Mouse (Mus musculus) splenic B cell, adult 2 months (primary cell): ENCODE measurements around the gene Acin1.
A peak's percentile ranks its signal among the peaks of the same experiment; 100 is the strongest.
"Not testable (repeated sequence)": the region's sequence is repeated elsewhere in the genome, so short reads cannot be mapped to it uniquely, and the experiment has no call there.

Experiments used
- DNase-seq: peaks from one replicate; pipeline ENCODE4 v3.0.0-alpha.2; 2011; ENCODE audit warnings: low read depth, low spot score
- H3K27me3 ChIP-seq: 2 replicates; pipeline ENCODE4 v1.6.1; 2012; ENCODE audit warnings: mild to moderate bottlenecking, low read length, moderate library complexity, mixed read lengths; ENCODE audit not compliant: control insufficient read depth, poor library complexity, insufficient read depth, severe bottlenecking
- H3K36me3 ChIP-seq: 2 replicates; pipeline ENCODE4 v1.6.1; 2012; ENCODE audit warnings: mild to moderate bottlenecking, low read length, moderate library complexity, mixed read lengths; ENCODE audit not compliant: control insufficient read depth, poor library complexity, insufficient read depth, severe bottlenecking

Acin1 gene

DNA sequence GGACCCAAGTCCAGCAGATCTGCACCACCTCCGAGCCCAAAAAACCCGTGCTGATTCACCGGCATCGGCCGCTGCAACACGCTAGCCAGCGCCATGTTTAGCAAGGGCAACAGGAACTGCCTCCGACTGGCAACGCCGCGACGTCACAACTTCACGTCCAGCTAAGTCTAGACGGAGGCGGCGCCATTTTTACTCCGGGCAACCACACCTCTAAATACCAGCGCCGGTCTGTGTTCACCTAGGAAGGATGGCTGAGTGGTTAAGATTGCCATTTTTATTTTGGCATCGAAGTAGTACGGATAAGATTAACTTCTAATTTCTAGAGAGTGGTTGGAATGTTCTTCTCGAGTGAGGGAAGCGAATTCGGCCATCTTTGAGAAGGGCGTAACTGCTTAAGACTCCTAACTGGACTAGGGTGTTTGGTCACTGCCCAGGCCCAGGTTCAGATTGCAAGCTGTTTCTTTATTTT, 68.8 kb downstream of the Acin1 start, which contains the start of gene Psmb5:
TSS of gene Psmb5 (minus strand) at position 126 of the 469 bp plus-strand sequence.
- 0 out of 2 replicates have a peak, but pooled peaks cover 2% of the 10 kb centered on the region for H3K36me3 ChIP-seq
- peak; percentile 91 for DNase-seq

DNA sequence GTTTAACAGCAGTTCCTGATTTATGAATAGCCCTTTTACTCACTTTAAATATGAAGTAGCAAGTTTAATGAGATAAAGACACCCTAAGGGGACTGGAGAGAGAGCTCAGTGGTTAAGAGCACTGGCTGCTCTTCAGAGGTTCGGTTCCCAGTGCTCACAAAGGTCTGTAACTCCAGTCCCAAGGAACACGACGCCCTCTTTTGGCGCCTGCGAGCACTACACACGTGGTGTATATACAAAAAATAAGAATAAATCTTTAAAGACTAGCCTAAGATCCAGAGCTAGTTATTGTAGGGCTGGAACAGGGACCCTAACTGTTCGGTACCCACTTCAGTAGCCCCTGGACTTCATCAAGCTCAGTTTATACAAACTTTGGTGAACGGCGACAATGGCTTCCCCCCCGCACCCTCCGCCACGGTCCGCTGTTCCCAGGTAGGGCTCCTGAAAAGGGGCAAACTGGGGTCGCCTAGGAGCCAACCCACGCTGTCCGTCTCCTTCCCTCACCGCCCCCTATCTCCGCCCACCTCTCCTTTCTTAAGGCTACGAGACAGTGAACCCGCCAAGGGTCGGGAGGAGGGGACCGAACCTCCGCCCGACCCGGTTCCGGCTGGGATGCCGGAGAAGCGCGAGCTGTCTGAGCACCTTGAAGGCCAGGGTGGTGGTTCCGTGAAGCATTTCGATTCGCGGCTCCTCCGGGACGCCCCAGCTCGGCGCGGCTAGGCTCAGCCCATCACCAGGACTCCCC, 69.4 kb downstream of the Acin1 start:
- 0 out of 2 replicates have a peak, but pooled peaks cover 2% of the 10 kb centered on the region for H3K36me3 ChIP-seq
- peak; percentile 32 for DNase-seq
- no peaks in the 10 kb centered on the region for H3K27me3 ChIP-seq

More for the DNA sequence above, 68.8 kb downstream of the Acin1 start, which contains the start of gene Psmb5:
- H3K27me3 ChIP-seq, result no peaks in the 10 kb centered on the region

DNA sequence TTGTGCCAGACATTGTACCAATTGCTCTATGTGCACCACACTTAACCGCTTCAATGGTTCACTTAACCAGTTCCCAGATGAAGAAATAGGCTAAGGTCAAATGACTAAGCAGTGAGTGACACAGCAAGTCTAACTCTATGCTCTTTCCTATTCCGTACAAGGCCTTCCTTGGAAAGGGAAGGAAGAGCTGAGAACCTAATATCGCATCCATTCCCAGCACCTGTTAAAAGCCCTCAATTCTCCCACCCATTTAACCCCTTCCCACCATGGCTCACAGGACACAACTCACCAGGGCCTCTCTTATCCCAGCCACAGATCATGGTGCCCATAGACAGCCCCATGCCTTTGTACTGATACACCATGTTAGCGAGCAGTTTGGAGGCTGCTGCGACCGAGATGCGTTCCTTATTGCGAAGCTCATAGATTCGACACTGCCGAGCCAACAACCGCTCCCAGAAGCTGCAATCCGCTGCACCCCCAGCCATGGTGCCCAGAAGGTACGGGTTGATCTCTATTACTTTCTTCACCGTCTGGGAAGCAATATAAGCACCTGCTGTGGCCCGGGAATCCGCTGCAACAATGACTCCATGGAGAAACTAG, 70.4 kb downstream of the Acin1 start:
- Histone ChIP-seq H3K27me3 (no peaks in the 10 kb centered on the region), H3K36me3 (peaks cover 5% of the 10 kb centered on the region; the same call in 1 of the 2 replicates)
- DNase-seq, result no peak

DNA sequence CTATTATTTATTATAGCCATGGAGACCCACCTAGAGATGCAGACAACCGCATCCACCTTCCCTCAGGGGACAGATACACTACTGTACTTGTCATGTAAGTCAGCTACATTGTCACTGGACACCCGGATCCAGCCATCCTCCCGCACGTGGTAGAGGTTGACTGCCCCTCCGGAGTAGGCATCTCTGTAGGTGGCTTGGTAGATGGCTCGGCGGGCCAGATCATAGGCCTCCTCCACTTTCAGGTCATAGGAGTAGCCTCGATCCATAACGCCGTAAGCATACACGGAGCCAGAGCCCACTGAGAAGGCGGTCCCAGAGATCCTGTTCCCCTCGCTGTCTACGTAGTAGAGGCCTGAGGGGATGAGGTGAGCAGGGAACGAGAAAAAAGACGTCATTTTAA, 72.6 kb downstream of the Acin1 start:
- H3K36me3 ChIP-seq, H3K27me3 ChIP-seq, DNase-seq: not testable (repeated sequence)

DNA sequence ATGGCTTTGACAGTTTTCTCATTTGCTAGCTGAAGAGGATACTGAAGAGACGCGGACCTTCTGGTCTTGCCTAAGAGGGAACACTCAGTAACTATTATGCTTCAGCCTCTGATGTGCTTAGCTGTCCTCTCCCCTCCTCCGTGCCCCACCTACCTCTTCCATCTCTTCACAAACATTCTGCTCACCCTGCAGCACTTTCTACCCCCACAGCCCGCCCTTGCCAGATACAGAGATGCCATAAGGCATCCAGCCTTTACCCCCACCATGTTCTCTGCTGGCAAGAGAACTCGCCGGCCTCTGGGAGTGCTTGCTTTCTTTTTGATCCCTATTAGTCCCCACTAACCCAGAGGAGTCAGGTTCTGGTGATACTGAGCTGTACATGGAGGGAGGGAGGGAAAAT, 76.1 kb downstream of the Acin1 start:
- H3K36me3 ChIP-seq, result peaks cover 5% of the 10 kb centered on the region
- no peak for DNase-seq
- no peaks in the 10 kb centered on the region for H3K27me3 ChIP-seq

DNA sequence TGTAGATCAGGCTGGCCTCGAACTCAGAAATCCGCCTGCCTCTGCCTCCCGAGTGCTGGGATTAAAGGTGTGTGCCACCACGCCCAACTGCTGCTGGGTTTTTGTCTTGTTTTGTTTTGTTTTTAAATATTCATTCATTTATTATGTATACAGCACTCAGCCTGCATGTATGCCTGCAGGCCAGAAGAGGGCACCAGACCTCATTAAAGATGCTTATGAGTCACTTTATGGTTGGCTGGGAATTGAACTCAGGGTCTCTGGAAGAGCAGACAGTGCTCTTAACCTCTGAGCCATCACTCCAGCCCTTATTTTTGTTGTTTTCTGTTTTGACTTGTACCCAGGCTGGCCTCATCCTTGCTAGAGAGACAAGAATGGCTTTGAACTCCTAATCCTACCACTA, 76.8 kb downstream of the Acin1 start:
- Histone ChIP-seq H3K27me3 (no peaks in the 10 kb centered on the region), H3K36me3 (peaks cover 4% of the 10 kb centered on the region)
- DNase-seq, result peak; percentile 66

DNA sequence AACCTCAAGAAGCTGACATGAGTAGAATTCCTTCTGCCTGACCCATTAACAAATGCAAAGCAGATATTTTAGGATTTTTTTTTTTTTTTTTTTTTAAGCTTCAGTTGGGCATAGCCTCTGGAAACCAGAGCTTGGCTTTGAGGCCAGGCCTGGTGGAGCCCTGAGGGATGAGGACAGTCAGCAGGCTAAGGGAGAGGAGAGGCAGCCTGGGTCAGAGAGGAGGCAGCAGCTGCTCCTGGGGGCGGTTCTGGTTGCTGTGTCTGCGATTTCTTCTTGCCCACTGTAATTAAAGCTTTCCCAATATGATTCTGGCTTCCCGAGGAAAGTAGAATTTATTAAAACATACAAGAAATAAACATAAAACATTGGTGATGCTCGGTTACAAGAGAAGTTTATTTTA, 77.5 kb downstream of the Acin1 start:
- Histone ChIP-seq H3K27me3 (no peaks in the 10 kb centered on the region), H3K36me3 (peaks cover 3% of the 10 kb centered on the region)
- DNase-seq, result no peak

DNA sequence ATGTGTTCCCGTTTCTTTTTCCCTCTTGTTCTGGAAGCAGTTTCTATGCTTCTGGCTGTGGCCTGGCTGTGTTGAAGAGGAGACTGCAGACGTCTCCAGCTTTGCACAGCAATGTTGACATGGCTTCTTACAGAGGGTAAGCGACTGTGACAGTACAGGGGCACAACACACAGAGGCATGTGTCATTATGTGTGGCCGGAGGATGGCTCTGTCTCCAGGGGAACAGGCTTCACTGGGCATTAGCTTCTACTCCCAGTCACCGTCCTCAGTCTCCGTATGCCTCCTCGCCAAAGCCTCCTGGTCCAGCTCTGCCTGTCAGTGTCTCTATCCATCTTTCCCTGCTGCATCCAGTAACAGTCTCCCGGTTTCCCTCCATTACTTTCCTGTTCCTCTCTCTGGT, 79.5 kb downstream of the Acin1 start:
- Histone ChIP-seq H3K27me3 (no peaks in the 10 kb centered on the region), H3K36me3 (peaks cover 3% of the 10 kb centered on the region)
- DNase-seq, result no peak

DNA sequence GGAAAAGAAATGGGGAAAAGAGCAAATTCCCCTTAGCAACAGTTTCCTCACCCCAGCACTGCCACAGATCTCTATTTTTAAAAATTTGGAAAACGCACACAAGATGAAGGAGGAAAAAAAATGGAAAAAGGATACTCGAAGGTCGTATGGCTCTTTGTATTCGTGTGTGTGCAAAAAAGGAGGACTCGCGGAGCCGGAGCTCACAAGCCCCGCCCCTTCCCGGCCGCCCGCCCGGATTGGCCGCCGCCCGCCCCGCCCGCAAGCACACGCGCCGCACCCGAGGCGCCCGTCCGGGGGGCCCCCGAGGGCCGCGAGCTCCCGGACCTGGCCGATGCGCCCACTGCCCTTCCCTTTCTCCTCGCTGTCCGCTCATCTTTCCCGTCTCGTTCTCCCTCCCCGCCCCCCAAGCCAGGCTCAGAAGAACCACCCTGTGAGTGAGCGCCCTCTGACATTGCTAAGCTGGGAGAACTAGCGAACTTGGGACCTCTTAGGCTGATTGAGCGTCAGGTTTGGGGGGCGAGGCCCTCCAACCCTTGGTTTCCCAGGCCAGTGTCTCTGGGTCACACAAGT, 80.9 kb downstream of the Acin1 start, which contains the start of gene 4931414P19Rik:
TSS of gene 4931414P19Rik (minus strand) at position 242 of the 570 bp plus-strand sequence.
- Histone ChIP-seq H3K36me3 (no peaks in the 10 kb centered on the region; the same call in 1 of the 2 replicates), H3K27me3 (no peaks in the 10 kb centered on the region)
- peak; percentile 76 for DNase-seq

DNA sequence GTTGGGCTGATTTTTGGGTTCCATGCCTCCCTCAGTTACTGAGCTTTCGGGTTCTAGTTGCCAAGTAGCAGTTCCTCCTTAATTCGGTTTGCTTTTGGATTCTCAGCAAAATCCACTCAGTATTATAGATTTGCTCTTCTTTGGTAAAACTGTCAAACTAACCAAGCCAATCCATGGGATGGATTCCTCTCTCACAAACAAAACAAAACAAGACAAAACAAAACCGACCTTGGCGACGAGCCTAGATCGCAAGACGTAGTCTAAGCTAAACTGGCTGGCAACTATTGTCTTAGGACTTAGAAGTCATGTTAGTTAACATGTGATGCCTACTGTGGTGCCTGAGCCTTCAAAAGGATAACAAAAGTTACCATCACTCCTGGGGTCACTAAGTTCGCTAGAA, 83.0 kb downstream of the Acin1 start:
- no peak for DNase-seq
- no peaks in the 10 kb centered on the region for H3K36me3 ChIP-seq

DNA sequence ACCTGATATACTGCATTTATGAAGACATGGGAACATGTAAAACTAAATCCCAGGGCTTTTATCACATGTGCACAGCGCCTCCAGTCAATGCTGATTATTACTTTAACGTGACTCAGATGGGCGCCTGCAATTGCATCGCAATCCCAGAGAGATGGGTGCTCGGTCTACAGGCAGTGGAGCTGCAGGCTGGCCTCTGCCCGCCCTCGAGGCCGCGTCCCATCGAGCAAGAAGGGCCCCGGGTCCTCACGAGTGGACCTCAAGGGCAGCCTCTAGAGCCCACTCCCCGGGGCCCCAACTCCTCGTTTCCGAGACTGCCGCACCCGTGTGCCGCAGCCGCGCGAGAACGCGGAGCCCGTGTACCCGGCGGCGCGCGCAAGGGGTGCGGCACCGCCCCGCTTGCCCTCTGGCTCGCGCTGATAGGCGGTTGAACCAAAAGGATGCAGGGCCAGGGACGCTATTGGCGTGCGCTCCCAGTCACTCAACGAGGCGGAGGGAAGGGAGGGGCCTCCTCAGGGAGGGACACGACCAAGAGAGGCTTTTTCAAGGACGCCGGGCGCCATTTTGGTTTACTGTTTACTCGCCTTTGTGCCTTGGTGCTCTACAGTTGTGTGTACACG, 83.6 kb downstream of the Acin1 start:
- Histone ChIP-seq H3K27me3 (no peaks in the 10 kb centered on the region), H3K36me3 (no peaks in the 10 kb centered on the region)
- peak; percentile 96 for DNase-seq

More for the DNA sequence above, 83.0 kb downstream of the Acin1 start:
- no peaks in the 10 kb centered on the region for H3K27me3 ChIP-seq

DNA sequence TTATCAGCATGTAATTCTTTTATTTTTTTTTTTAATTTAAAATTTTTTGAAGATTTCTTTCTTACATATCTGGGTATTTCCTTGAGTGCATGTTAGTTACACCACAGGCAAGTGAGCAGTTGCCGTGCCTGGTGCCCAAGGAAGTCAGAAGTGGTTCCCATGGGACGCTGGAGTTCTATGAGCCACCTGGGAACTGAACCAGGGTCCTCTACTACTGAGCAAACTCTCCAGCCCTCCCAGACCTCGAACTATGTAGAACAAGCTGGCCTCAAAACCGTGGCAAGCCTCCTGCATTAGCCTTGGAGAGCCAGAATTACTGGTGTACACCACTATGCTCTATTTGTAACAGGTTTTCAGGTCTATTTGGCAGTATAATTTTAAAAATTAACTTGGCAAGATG, 84.1 kb downstream of the Acin1 start:
- no peaks in the 10 kb centered on the region for H3K27me3 ChIP-seq
- DNase-seq, result peak; percentile 17
- H3K36me3 ChIP-seq, result no peaks in the 10 kb centered on the region

DNA sequence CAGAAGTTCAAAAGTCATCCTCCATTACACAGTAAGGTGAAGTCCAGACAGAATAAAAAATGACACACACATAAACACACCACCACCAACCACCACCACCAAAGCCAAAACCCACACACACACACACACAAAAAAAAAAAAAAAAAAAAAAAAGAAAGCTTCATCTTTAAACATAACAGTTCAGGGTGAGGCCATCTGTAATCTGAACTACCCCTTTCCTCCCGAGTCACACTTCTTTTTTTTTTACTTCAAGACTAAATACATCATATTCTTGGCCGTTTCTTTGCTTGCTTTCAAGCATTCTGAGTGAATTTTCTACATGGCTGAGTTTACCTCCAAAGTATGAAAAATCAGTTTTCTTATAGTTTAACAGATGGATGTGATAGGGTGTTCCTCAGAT, 85.1 kb downstream of the Acin1 start:
- Histone ChIP-seq H3K36me3 (no peaks in the 10 kb centered on the region), H3K27me3 (no peaks in the 10 kb centered on the region)
- DNase-seq, result no peak

DNA sequence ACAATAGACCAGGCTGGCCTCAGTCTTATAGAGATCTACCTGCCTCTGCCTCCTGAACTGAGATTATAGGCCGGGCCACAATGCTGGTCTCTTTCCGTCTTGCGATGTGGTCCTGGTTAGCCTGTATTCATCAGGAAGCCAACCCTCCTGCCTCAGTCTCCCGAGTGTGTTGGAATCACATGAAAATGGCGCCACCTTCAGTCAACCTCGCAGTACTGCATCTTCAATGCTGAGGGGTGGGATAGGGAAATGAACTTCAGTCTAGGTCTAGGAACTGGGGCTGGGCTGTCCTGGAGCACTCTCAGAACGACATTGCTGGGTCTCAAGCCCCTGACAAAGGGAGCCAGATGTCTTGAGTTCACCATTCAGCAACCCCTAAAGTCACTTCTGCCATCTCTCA, 89.6 kb downstream of the Acin1 start:
- DNase-seq, result peak; percentile 60
- H3K27me3 ChIP-seq, result no peaks in the 10 kb centered on the region

More for the DNA sequence above, 89.6 kb downstream of the Acin1 start:
- no peaks in the 10 kb centered on the region for H3K36me3 ChIP-seq
